Mouse (Mus musculus): ENCODE results near the gene Hspa12a.
A peak's percentile ranks its signal among the peaks of the same experiment; 100 is the strongest.

Gene Hspa12a

DNA sequence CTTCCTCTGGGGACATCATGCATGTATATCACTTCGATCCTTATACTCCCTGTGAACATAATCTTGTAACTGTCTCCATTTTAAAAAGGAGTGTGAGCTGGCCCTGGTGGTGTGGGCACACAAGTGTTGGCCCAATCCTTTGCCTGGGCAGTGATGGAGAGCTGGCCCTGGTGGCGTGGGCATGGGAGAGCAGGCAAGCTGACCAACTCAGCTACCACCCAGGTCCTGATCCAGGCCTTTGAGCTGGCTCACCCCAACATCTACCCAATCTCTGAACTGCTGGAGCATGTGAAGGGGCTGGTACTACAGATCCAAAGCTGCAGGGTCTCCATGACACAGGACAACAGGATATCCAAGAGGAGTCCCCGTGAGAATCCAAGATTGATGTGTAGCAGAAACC, 120.2 kb downstream of the Hspa12a start:
- no peak for DNase-seq (ENCODE audit: low read depth, low spot score)

GRCm38 (mm10) chr19:58822454-58823200, 120.8 kb downstream of the Hspa12a start:
- DNase-seq (ENCODE audit: low read depth, low spot score), result peak; percentile 24

- no peak for DNase-seq (ENCODE audit: low read depth, low spot score)
Observed at GRCm38 (mm10) chr19:58818571-58819415, 124.7 kb downstream of the Hspa12a start.

GRCm38 (mm10) chr19:58817398-58817797, 126.1 kb downstream of the Hspa12a start:
- DNase-seq (ENCODE audit: low read depth, low spot score), result no peak

DNA sequence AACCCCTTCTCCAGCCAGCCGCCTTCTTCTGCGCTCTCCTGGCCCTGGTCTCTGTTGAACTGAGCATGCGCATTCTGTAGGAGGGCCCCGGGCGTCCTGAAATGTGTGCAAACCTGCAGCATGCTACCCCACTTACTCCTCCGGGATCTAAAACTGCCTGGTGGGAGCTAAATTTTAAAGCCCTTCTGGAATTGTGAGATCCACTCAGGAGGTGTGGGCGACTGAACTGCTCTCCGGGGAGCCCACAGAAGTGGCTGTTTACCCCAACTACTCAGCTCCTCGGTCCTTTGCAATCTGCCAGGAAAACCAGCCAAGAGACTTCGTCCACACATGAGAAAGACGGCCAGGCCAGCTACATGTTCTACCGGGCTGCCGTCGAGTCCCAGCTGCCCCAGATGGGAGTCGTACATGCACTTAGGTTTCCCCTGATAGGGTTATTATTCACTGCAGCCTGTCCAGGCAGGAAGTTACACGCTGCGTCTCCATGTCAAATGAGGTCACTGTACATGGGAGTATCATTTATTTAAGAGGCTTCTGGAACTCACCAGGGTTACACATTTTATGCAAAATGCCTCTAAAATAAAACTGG, 126.9 kb downstream of the Hspa12a start:
- DNase-seq (ENCODE audit: low read depth, low spot score), result no peak

GRCm38 (mm10) chr19:58815179-58815922, 128.1 kb downstream of the Hspa12a start:
- DNase-seq (ENCODE audit: low read depth, low spot score), result no peak

- no peak for DNase-seq (ENCODE audit: low read depth, low spot score)
Observed at GRCm38 (mm10) chr19:58810536-58810935, 132.9 kb downstream of the Hspa12a start.

DNA sequence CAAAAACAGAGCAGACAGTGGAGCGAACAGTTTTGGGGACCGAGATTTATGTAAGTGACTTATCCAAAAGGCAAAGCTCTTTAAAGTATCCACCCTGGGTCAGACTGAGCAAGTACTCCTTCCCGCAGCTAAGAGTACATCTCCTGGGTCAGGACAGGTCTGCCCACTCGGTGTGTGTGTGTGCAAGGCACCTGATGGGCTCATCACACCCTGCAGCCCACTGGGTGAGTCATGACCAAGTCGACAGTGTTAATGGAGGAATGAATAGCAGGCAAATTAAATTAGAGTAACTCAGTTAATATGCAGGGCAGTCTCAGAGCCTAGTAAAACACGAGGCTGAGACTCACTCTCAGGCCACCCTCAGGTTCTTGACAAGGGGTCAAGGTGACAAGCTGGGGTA, 134.6 kb downstream of the Hspa12a start:
- no peak for DNase-seq (ENCODE audit: low read depth, low spot score)

- DNase-seq (ENCODE audit: low read depth, low spot score), result peak; percentile 62
Observed at GRCm38 (mm10) chr19:58806364-58806763, 137.1 kb downstream of the Hspa12a start.

DNA sequence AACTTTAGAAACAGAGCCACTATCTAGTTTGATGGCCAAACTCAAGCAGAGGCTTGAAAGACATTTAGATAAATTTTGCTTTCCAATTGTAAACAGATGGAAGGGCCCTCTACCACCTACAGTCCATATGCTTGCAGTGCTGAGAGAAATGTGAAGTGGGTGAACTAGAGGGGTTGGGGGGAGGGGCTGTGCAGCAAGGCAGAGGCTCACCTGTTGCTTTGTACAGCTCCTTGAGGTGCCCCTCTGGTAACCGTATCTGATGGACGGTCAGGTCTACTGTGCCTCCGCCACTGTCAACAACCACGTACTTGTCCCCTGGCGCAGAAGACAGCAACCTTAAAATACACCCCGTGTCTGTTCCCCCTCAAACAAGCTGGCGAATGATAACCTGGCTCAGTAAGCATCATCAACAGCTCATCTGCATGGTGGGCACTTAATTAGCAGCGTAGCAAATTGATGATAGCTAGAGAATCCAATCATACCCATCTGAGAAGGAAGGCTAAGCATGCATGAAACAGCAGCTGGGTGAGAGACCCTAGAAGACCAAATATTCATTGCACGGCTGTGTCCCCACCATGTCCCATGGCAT, 138.2 kb downstream of the Hspa12a start:
- DNase-seq (ENCODE audit: low read depth, low spot score), result no peak

GRCm38 (mm10) chr19:58795114-58795669, 148.3 kb downstream of the Hspa12a start:
- no peak for DNase-seq (ENCODE audit: low read depth, low spot score)

DNA sequence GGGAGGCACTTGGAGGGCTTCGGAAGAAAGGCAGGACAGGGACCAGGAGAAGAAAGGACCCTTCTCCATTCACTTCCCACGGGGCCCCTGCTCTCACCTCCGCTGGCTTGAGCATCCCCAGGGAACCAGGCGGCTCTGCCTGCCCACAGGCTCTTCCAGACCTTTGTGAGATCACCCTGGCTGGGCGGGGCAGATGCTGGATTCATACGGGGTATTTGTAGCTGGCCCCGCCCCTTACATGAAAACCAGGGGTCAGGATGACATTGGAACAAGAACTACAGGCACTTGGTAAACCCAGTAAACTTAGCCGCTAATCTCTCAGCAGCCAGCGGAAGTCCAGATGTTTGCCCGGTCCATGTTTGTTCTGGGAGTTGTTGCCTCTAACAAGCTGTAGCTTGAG, 149.2 kb downstream of the Hspa12a start, which contains the start of gene 1700019N19Rik:
Gene 1700019N19Rik, minus strand, starts transcription at position 178 of the 400 bp plus-strand sequence.
- DNase-seq (ENCODE audit: low read depth, low spot score), result no peak

- DNase-seq (ENCODE audit: low read depth, low spot score), result no peak
Observed at GRCm38 (mm10) chr19:58789194-58789593, 154.3 kb downstream of the Hspa12a start.

DNA sequence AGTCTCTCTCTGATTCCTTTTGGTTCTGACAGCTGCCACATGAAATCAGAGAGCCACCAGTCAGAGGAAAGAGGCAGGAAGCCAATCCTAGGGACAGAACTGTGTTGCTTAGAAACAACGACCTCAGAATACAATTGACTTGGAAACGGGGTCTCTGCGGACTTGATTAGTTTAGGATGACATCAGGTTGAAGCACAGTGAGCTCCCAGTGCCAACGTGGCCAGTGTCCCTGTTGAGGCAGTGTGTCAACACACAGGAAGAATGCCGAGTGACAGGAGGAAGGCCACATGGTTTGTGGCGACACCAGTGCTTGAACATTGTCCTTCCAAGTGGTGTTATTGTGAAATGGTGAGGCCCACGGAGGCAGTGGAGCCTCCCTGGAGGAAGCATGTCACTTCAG, 159.5 kb downstream of the Hspa12a start:
- DNase-seq (ENCODE audit: low read depth, low spot score), result no peak

DNA sequence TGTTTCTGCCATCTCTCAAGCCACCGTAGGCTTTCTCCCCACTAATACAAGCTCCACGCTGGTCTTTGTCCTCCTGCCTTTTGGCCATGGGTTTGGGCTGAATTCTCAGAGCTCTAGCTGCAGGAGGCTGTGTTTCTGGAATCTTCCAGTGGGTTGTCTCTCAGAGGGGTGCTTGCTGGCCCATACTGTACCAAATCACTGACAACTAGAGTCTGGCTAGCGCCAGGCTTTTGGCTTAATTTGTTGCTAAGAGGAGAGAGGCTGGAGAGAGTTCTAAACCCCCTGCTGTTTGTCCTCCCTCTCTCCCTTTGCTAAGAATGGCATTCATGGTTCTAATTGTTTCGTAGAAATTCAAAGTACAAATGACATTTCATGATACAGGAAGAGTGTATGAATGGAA, 161.9 kb downstream of the Hspa12a start:
- DNase-seq (ENCODE audit: low read depth, low spot score), result no peak

- DNase-seq (ENCODE audit: low read depth, low spot score), result no peak
Observed at GRCm38 (mm10) chr19:58776461-58776860, 167.0 kb downstream of the Hspa12a start.

DNA sequence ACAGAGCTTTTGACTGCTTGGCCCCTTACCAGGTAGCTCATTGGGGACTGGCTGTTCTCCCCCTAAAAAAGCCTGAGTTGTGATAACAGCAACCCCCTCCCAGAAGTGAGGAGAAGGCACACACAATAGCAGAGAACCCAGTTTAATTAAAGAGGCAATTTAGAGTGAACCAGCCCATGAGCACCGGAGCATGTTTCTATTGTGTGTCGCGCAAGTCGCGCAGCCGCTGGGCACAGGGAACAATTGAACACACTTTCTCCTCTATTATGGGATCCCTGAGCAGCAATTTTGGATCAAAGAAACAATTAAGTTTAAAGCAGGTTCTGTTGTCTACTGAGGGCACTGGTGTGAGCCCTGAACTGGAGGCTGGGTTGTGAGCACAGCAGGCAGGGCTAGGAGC, 176.1 kb downstream of the Hspa12a start:
- no peak for DNase-seq (ENCODE audit: low read depth, low spot score)

DNA sequence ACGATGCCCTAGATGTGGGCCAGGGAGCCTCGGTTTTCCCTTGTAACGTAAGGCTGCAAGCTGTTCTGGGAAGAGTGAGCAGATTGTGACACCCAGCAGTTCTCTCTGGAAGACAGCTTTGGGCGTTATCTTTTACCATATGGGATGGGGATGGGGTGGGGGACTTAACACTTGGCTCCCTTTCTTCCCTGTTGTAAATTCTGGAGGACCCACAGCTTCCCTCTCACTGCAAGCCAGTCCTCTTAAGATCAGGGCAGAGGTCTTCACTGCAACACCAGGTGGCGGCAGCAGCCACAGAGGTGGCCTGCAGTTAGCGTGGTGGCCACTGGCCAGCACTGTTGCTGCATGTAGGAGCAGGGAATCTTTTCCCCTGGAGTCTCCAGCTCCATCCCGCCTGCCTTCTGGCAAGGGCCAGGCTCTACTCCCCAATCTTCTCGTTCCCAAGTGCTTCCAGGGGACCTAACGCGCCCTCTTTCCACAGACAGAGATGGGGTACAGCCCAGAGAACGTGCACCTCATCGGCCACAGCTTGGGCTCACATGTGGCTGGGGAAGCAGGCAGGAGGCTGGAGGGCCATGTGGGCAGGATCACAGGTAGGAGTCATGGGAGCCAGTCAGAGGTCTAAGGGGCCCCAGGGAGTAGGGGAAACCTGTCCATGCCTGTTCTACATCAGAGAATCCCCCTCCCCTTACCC, 180.5 kb downstream of the Hspa12a start:
- peak; percentile 40 for DNase-seq (ENCODE audit: low read depth, low spot score)

DNA sequence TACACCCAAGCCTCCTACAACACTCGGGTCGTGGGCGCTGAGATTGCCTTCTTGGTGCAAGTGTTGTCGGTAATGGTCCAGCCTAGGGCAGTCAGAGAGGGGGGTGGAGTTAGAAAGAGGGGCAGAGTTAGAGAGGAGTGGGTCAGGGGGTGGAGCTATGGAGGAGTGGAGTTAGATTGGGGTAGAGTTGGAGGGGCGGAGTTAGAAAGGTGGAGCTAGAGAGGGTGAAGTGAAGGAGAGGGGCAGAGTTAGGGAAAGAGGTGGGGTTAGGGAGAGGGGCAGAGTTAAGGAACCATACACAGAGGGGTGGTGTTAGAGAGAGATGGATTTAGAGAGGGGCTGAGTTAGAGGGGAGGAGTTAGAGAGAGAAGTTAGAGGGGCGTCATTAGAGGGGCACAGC, 181.1 kb downstream of the Hspa12a start:
- DNase-seq (ENCODE audit: low read depth, low spot score), result no peak

DNA sequence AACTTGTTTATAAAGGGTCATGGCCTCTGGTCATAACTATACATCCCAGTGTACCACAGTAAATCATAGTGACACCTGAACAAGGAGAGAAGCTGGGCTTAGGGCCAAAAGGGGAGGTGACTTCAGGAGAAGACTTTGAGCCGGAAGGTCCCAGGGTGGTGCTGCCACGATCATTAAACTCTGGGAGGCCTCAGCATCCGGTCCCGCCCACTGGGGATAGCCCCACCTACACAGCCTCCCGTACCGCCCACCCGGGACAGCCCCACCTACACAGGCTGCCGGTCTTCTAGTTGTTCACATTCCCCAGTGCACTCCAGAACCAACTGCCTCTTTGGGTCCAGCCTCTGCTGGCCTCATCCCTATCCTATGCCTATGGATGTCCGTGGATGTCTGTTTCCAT, 184.0 kb downstream of the Hspa12a start, which contains the start of gene Pnliprp2:
Gene Pnliprp2, plus strand, starts transcription at position 297 of the 400 bp plus-strand sequence.
- no peak for DNase-seq (ENCODE audit: low read depth, low spot score)
